Mouse (Mus musculus) left cerebral cortex, postnatal 10 days (tissue): ENCODE measurements around the gene Cpsf4. TPM values are rescaled to one million over a fixed set of nuclear protein-coding genes. Genes with fewer than 3 reads are reported as not detected.
"Not testable (repeated sequence)": the region's sequence is repeated elsewhere in the genome, so short reads cannot be mapped to it uniquely, and the experiment has no call there.

Experiments used
- DNase-seq, 2 experiments: peaks; one replicate each; pipeline ENCODE4 v3.0.0; 2021 to 2022; ENCODE audit warnings: low spot score in 2 of 2, mixed read lengths in 1 of 2; ENCODE audit errors: extremely low spot score in 1 of 2
- intact Hi-C: fragments of 180-260 bp; cut with DNase I; formaldehyde crosslinking; loops from one replicate; pipeline ENCODE4 v1.15.1; 2025
- total RNA-seq, 2 experiments: library from RNA; stranded (reverse); gene quantifications; 2 replicates each; pipeline ENCODE4 v1.2.3; 2021

Cpsf4 gene
- total RNA-seq, 2 experiments from 2014 or later = 29.1 to 29.2 TPM

DNA sequence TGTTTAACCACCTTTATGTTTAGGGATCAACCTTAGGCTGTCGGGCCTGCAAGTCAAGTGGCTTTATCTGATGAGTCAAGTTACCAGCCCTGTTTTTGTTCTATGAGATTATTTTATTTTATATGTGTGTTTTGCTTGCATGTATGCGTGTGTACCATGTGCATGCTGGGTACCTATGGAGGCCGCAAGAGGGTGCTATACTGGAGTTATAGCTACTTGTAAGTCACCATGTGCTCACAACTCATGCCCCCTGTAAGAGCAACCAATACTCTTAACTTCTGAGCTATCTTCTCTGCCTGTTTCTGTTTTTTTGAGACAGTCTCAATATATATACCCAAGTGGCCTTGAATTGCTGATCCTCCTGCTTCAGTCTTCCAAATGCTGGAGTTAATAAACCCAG is 46.5 kb downstream of the Cpsf4 start:
- DNase-seq = no peak
- intact Hi-C loops = no loop called here

DNA sequence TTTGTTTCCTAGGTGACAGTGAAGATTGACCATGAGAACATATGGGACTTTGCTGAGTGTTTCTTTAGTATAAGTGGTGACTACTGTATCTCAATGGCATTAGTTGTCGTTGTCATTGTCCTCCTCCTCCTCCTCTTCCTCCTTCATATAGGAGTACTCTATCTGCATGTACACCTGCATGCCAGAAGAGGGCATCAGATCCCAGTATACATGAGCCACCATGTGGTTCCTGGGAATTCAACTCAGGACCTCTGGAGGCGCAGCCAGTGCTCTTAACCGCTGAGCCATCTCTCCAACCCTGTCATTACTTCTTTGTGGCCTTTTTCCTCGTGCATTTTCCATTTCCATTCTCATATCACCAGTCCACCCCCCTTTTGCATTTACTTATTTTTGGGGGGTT is 47.7 kb downstream of the Cpsf4 start:
- intact Hi-C loops = no loop called here
- no peak for DNase-seq

DNA sequence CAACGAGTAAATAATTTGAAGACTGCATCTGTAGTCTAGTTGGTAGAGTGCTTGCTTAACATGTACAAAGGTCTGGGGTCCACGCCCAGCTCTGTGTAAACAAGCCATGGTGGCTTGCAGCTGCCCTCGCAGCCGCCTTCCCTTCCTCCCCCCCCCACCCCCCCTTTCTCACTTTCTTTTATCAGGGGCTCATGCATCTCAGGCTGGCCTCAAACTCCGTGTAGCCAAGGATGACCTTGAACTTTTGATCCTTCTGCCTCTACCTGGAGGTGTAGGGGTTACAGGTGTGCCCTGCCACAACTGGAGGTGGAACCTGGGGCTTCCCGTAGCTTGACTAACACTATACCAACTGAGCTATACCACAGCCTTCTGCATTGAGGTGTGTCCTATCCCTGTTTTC is 50.7 kb downstream of the Cpsf4 start:
- intact Hi-C loops = no loop called here

DNA sequence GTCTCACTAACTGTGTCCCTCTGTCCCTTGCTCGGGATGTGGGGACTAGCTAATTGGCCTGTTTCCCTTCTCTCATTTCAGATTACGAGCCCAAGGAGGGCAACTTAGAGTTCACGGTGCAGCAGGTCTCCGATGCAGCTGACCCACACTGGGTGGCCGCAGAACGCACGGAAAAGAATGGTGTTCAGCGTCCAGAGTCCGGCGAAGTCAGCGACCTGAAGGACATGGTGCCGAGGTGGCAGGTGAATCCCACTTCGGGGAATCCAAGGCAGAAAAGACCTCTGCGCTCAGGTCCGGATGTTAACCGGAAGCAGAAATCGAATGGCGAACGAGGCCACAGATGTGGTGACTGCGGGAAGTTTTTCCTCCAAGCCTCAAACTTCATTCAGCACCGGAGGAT is 51.2 kb downstream of the Cpsf4 start:
- no peak for DNase-seq
- intact Hi-C loops = no loop called here

More for the DNA sequence above, 50.7 kb downstream of the Cpsf4 start:
- no peak for DNase-seq

DNA sequence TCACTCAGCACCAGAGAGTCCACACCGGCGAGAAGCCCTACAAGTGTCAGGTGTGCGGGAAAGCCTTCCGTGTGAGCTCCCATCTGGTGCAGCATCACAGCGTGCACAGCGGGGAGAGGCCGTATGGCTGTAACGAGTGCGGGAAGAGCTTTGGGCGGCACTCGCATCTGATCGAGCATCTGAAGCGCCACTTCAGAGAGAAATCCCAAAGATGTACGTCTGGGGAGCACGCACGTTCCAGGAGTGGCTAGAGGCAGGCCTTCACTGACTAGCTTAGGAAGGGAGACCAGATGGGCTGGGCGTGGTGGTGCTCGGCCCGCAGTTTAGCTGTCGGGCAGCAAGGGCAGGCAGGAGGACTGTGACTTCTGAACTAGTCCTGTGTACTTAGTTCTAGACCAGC is 51.7 kb downstream of the Cpsf4 start:
- no peak for DNase-seq
- intact Hi-C loops = no loop called here

DNA sequence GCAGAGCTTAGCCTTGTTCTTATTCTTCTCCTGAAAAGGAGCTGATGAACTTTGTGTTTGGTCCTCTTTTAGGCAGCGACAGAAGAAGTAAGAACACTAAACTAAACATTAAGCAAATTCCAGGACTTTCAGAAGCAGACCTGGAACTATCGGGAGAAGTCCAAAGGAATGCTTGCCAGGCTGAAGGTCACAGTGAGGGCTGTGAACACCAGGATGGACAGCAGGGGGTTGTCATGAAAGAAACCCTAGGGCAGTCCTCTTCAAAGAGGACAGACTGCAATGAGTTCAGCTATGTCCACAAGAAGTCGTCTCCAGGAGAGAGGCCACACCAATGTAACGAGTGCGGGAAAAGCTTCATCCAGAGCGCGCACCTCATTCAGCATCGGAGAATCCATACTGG is 53.0 kb downstream of the Cpsf4 start:
- intact Hi-C loops = no loop called here
- no peak for DNase-seq

DNA sequence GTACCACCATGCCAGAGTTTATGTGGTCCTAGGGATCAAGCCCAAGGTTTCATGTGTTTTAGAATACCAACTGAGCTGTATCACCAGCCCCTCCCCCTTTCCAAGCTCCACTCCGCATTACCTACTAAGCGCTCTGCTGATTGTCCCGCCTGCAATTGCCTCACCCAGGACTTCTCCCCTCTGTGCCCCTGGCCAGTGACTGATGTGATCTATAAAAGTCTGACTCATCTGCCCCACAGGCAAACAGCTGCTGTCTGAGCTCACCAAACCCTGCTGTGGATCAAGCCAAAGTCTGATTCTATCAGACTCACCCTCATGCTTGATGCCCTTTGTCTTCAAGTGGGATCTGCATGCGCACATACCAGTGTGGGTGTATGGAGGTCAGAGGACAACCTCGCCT is 55.8 kb downstream of the Cpsf4 start:
- no peak for DNase-seq
- intact Hi-C loops = no loop called here

DNA sequence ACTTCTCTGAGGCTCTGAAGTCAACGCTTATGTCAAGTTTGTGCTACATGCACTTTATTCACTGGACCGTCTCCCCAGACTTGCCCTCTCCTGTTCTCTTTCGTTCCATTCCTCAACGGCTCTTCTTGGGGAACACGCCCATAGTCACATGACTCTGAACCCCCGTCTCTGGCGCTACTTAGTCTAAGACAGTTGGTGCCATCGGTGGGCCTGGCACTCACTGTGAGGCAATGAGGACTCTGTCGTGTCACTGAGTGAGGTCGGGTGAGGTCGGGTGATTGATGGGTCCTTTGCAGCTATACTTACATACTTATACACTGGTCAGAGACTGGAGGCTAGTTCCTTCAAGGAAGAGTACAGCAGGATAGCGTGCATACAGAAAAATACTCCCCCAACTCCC is 56.4 kb downstream of the Cpsf4 start:
- intact Hi-C loops = no loop called here
- DNase-seq = no peak

DNA sequence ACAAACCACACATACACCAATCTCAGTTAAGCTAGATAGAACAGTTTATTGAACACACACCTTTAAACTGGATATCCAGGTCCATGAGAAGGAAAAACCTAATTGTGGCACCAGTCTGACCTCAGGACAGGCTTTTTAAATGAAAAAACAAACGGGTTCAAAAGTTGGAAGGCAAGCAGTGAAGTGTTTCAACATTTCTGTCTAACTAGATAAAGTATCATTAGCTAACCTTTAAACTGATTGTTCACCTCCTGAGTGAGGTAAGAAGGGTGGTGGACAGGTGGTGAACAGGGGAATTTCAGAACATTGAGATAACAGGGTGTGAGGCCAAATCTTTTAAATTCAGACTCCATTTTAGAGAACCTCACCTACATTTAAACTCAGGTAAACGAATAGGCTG is 59.4 kb downstream of the Cpsf4 start:
- DNase-seq = no peak
- intact Hi-C loops = no loop called here

DNA sequence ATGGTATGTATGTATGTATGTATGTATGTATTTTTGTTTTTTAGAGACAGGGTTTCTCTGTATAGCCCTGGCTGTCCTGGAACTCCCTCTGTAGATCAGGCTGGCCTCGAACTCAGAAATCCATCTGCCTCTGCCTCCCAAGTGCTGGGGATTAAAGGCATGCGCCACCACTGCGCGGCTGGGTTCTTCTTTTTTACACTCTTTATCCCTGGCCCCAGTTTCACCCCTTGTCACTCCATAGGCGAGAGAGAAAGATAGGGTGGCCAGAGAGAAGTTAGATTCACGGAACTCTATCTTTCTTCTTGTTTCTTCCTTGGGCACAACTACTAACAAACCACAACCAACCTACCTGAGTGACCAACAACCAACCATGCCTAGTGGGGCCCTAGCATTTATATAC is 62.3 kb downstream of the Cpsf4 start:
- intact Hi-C loops, DNase-seq: not testable (repeated sequence)

DNA sequence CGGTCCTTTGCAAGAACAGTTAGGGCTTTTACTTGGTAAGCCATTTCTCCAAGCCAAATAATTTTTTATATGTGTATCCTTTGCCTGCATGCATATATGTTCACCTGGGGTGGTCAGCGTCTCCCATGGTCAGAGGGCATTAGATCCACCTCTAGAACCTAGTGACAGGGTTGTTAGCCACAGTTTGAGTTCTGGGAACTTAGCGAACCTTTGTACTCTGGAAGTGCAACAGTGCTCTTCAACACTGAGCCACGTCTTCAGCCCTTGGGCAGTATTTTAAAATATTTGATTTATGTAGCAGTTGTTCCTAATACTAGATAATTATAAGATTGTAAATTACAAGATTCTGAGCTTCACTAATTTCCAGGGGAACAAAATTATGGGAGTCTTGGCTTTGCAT is 63.6 kb downstream of the Cpsf4 start:
- no peak for DNase-seq
- intact Hi-C loops = no loop called here

DNA sequence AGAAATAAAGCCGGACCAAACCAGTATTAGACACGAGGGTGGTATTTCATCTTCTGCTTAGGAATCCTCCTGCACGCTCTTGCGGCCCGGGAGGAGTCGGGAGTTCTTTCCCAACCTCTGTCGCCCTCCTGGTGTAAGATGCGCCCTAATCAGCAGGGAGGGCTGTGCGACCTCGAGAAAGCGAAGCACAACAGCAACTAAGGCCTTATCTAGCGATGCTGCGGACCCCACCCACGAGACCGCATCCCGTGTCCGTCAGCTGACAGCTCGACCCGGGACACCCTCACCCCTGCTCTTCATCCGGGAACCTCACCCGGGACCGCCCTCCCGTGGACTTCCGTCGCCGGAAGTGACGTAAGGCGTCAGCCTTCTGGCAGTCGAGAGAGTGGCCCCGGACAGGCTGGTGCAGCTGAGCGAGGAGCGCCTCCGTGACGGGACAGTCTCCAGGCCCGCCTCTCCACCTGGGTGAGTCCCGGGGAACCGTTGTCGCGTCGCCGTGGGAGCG is 64.4 kb downstream of the Cpsf4 start, which contains the start of gene Zfp655:
Gene Zfp655 (plus strand): TSS at position 349 of the 505 bp plus-strand sequence.
- DNase-seq = peak; percentile 97 to 98
- intact Hi-C loops = no loop called here

Other genes with a start within 250 kb of the Cpsf4 start
- gene Smurf1, start 201.4 kb upstream of the Cpsf4 start, total RNA-seq = 10 to 100 TPM; 39.4 to 40.2 TPM
- not detected for gene Gm4871, start 134.5 kb upstream of the Cpsf4 start, total RNA-seq
- not detected for gene 1700018F24Rik, start 124.2 kb upstream of the Cpsf4 start, total RNA-seq
- gene Arpc1a, start 83.4 kb upstream of the Cpsf4 start, total RNA-seq = 100 to 1,000 TPM; 178 to 190 TPM
- gene Kpna7, start 83.2 kb upstream of the Cpsf4 start, total RNA-seq = not detected
- 10 to 100 TPM; 28.3 to 30.3 TPM for gene Arpc1b, start 53.0 kb upstream of the Cpsf4 start, total RNA-seq
- 100 to 1,000 TPM; 106 to 111 TPM for gene Pdap1, start 27.0 kb upstream of the Cpsf4 start, total RNA-seq
- 10 to 100 TPM; 85.7 to 86.1 TPM for gene Bud31, start 26.9 kb upstream of the Cpsf4 start, total RNA-seq
- gene Ptcd1, start 105 bp upstream of the Cpsf4 start, total RNA-seq = 10 to 100 TPM; 14.2 to 16.1 TPM
- gene Atp5j2, start 24.8 kb downstream of the Cpsf4 start, total RNA-seq = 100 to 1,000 TPM; 267 to 289 TPM
- gene Zkscan14, start 34.7 kb downstream of the Cpsf4 start, total RNA-seq = 10 to 100 TPM in 1 of 2 experiments, 1 to 10 TPM in 1; 10.0 to 10.3 TPM
- 10 to 100 TPM; 15.0 to 15.2 TPM for gene Zkscan5, start 37.3 kb downstream of the Cpsf4 start, total RNA-seq
- gene Zfp655, start 64.5 kb downstream of the Cpsf4 start, total RNA-seq = 10 to 100 TPM; 24.8 to 27.9 TPM
- gene Zscan25, start 113.3 kb downstream of the Cpsf4 start, total RNA-seq = 10 to 100 TPM; 13.9 to 17.1 TPM
- under 1 TPM in 1 of 2 experiments, not detected in 1; 0.17 TPM for gene Cyp3a57, start 178.1 kb downstream of the Cpsf4 start, total RNA-seq